Comparison of ENCODE assay signal across 19 mouse cellular contexts in the genomic region with DNA sequence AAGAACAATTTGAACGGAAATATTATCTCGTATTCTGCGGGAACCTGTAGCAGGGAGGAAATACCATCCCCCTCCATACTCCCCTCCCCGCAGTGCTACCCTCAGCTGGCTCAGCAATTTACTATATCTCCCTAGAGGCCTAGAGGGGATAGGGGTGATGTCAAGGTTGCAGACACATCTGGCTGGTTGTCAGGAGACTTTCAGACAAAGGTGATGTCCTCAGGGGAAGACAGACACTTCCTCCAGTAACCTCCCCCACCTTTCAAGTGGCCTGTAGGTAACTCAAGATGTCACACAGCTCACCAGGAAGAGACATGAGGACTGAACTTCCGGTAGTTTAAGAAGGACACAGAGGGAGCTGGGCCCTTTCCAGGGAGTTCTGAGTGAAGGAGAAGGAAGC. TPM values are rescaled to one million over a fixed set of nuclear protein-coding genes. Genes with fewer than 3 reads are reported as not detected.
DNase-seq lines count a peak whose midpoint lies in the region; ATAC-seq and TF ChIP-seq lines count a peak whose summit lies in the region.
"Had no signal": no experiment of that assay in that cellular context is flagged by ENCODE, and none has a peak within 500 bp of the region (broad histone marks: within the 10 kb centered on the region; RNA-seq: fewer than 3 reads in every experiment).

No protein-coding gene starts in this region.

- ATAC-seq in kidney, embryonic 15.5 days (replicated peaks; ENCODE audit: low FRiP score), result no peak
- ATAC-seq: liver, postnatal 0 days; Patski had no signal

- no peak overlapping the region for H3K4me3 ChIP-seq in kidney, embryonic 15.5 days (replicated peaks)
- peak overlapping the region; percentile 67 for H3K4me3 ChIP-seq in E14TG2a.4 (replicated peaks; ENCODE audit: low read length)
- H3K4me3 ChIP-seq in embryonic facial prominence, embryonic 10.5 days, result no peak overlapping the region
- H3K4me3 ChIP-seq: forebrain, embryonic 12.5 days; hindbrain, embryonic 15.5 days; limb, embryonic 13.5 days; neural tube, embryonic 15.5 days had no signal

- 0 out of 2 replicates have a peak overlapping the region, but pooled peaks have one; percentile 34 for H3K27ac ChIP-seq in kidney, embryonic 15.5 days
- H3K27ac ChIP-seq in embryonic facial prominence, embryonic 10.5 days (replicated peaks), result 0 out of 2 replicates have a peak overlapping the region, but pooled peaks have one; percentile 26
- H3K27ac ChIP-seq: forebrain, embryonic 12.5 days; hindbrain, embryonic 15.5 days; limb, embryonic 13.5 days; macrophage; neural tube, embryonic 15.5 days had no signal

- TF ChIP-seq CTCF in E14TG2a.4 (conservative IDR thresholded peaks at IDR 0.05; ENCODE audit: low read length), result no peak

- no peaks in the 10 kb centered on the region for H3K9me3 ChIP-seq in kidney, embryonic 15.5 days (replicated peaks)
- H3K9me3 ChIP-seq in E14TG2a.4 (ENCODE audit: low read length), result no peaks in the 10 kb centered on the region
- no peaks in the 10 kb centered on the region for H3K9me3 ChIP-seq in embryonic facial prominence, embryonic 10.5 days
- H3K9me3 ChIP-seq: forebrain, embryonic 12.5 days; hindbrain, embryonic 15.5 days; limb, embryonic 13.5 days; neural tube, embryonic 15.5 days had no signal

- no peak overlapping the region for H3K9ac ChIP-seq in kidney, embryonic 15.5 days
- H3K9ac ChIP-seq: forebrain, embryonic 12.5 days; hindbrain, embryonic 15.5 days; limb, embryonic 13.5 days; liver, postnatal 0 days; neural tube, embryonic 15.5 days had no signal

- H3K27me3 ChIP-seq in kidney, embryonic 15.5 days, result no peaks in the 10 kb centered on the region
- no peaks in the 10 kb centered on the region for H3K27me3 ChIP-seq in E14TG2a.4 (ENCODE audit: insufficient read depth, low read length)
- 0 out of 2 replicates have a peak, but pooled peaks cover 4% of the 10 kb centered on the region for H3K27me3 ChIP-seq in embryonic facial prominence, embryonic 10.5 days (replicated peaks; ENCODE audit: low read depth, poor library complexity, severe bottlenecking)
- H3K27me3 ChIP-seq: hindbrain, embryonic 15.5 days; limb, embryonic 13.5 days; neural tube, embryonic 15.5 days had no signal

- H3K4me2 ChIP-seq in kidney, embryonic 15.5 days, result no peak overlapping the region
- H3K4me2 ChIP-seq: forebrain, embryonic 12.5 days; hindbrain, embryonic 15.5 days; limb, embryonic 13.5 days; neural tube, embryonic 15.5 days had no signal

- no peak for DNase-seq in kidney, adult 18-20 months
- DNase-seq in embryonic facial prominence, embryonic 10.5 days (ENCODE audit: low spot score), result no peak
- peak; percentile 55 for DNase-seq in thymus, postnatal 0 days (ENCODE audit: low spot score)
- no peak for DNase-seq in right cerebral cortex, postnatal 14 days
- no peak for DNase-seq in lung, postnatal 10 days
- no peak for DNase-seq in spleen, postnatal 36 days (ENCODE audit: low spot score in 2 of 2)
- DNase-seq: adrenal gland, postnatal 14 days; cerebellum, postnatal 10 days; heart, adult 18-20 months; heart, postnatal 10 days; liver, postnatal 0 days had no signal

- peaks cover 24% of the 10 kb centered on the region for H3K4me1 ChIP-seq in kidney, embryonic 15.5 days
- H3K4me1 ChIP-seq in E14TG2a.4 (replicated peaks; ENCODE audit: low read depth, low read length), result peaks cover 97% of the 10 kb centered on the region
- peaks cover 30% of the 10 kb centered on the region for H3K4me1 ChIP-seq in embryonic facial prominence, embryonic 10.5 days
- H3K4me1 ChIP-seq: forebrain, embryonic 12.5 days; hindbrain, embryonic 15.5 days; neural tube, embryonic 15.5 days had no signal

- WGBS in kidney, embryonic 15.5 days, result 26% methylated on average over 5 of the region's 5 CpGs
- 38% methylated on average over 5 of the region's 5 CpGs for WGBS in embryonic facial prominence, embryonic 10.5 days

- no peaks in the 10 kb centered on the region for H3K36me3 ChIP-seq in kidney, embryonic 15.5 days
- peaks cover 6% of the 10 kb centered on the region; the same call in 1 of the 2 replicates for H3K36me3 ChIP-seq in E14TG2a.4 (ENCODE audit: insufficient read depth, low read length)
- no peaks in the 10 kb centered on the region for H3K36me3 ChIP-seq in embryonic facial prominence, embryonic 10.5 days (replicated peaks)
- H3K36me3 ChIP-seq: forebrain, embryonic 12.5 days; hindbrain, embryonic 15.5 days; limb, embryonic 13.5 days; neural tube, embryonic 15.5 days had no signal

RNA-seq across cellular contexts. Expression of gene S1pr2, which starts 6.6 kb away (rescaled TPM):
- 29.8 and 32.7 TPM in 2 replicates for polyA plus RNA-seq in kidney, embryonic 15.5 days (2015; fragmentation: Nextera tagmentation; extraction: Ambion mirVana)
- 38.2 and 42.8 TPM in 2 replicates for polyA plus RNA-seq in embryonic facial prominence, embryonic 10.5 days (2016; fragmentation: Nextera tagmentation; extraction: Ambion mirVana)
- 12.1 and 12.7 TPM in 2 replicates for polyA plus RNA-seq in thymus, postnatal 0 days (2015; fragmentation: Nextera tagmentation; extraction: Ambion mirVana)

RNA-seq across cellular contexts. Expression of gene Mrpl4, which starts 19.4 kb away (rescaled TPM):
- polyA plus RNA-seq in kidney, embryonic 15.5 days (2015; fragmentation: Nextera tagmentation; extraction: Ambion mirVana), result 140 and 143 TPM in 2 replicates
- polyA plus RNA-seq in embryonic facial prominence, embryonic 10.5 days (2016; fragmentation: Nextera tagmentation; extraction: Ambion mirVana), result 154 and 161 TPM in 2 replicates
- polyA plus RNA-seq in thymus, postnatal 0 days (2015; fragmentation: Nextera tagmentation; extraction: Ambion mirVana), result 116 and 130 TPM in 2 replicates

RNA-seq across cellular contexts. Expression of gene Dnmt1, which starts 23.5 kb away (rescaled TPM):
- polyA plus RNA-seq in kidney, embryonic 15.5 days (2015; fragmentation: Nextera tagmentation; extraction: Ambion mirVana), result 96.9 and 108 TPM in 2 replicates
- 168 and 176 TPM in 2 replicates for polyA plus RNA-seq in embryonic facial prominence, embryonic 10.5 days (2016; fragmentation: Nextera tagmentation; extraction: Ambion mirVana)
- polyA plus RNA-seq in thymus, postnatal 0 days (2015; fragmentation: Nextera tagmentation; extraction: Ambion mirVana), result 90.0 and 96.3 TPM in 2 replicates

RNA-seq across cellular contexts. Expression of gene Icam1, which starts 32.6 kb away (rescaled TPM):
- polyA plus RNA-seq in kidney, embryonic 15.5 days (2015; fragmentation: Nextera tagmentation; extraction: Ambion mirVana), result 10.8 and 13.7 TPM in 2 replicates
- polyA plus RNA-seq in embryonic facial prominence, embryonic 10.5 days (2016; fragmentation: Nextera tagmentation; extraction: Ambion mirVana), result 5.9 and 6.0 TPM in 2 replicates
- 64.8 and 64.9 TPM in 2 replicates for polyA plus RNA-seq in thymus, postnatal 0 days (2015; fragmentation: Nextera tagmentation; extraction: Ambion mirVana)

RNA-seq across cellular contexts. Expression of gene Icam4, which starts 46.0 kb away (rescaled TPM):
- 2.0 and 2.7 TPM in 2 replicates for polyA plus RNA-seq in kidney, embryonic 15.5 days (2015; fragmentation: Nextera tagmentation; extraction: Ambion mirVana)
- 3.8 and 5.1 TPM in 2 replicates for polyA plus RNA-seq in embryonic facial prominence, embryonic 10.5 days (2016; fragmentation: Nextera tagmentation; extraction: Ambion mirVana)
- 0.31 and 0.48 TPM in 2 replicates for polyA plus RNA-seq in thymus, postnatal 0 days (2015; fragmentation: Nextera tagmentation; extraction: Ambion mirVana)
- polyA plus RNA-seq: hindbrain, embryonic 15.5 days; macrophage; neural tube, embryonic 15.5 days had no signal
